Mouse (Mus musculus) hematopoietic stem cell, adult 5-6 weeks (primary cell): ENCODE measurements around the gene Ubr7. TPM values are rescaled to one million over a fixed set of nuclear protein-coding genes. Genes with fewer than 3 reads are reported as not detected.

Experiments used
- ATAC-seq, 2 experiments: fragments of 125-278 bp in 1 of 2; replicated peaks in 1 of 2; 2 replicates each; pipeline ENCODE4 v1.8.0; 2016 to 2017; ENCODE audit warnings: inconsistent platforms in 2 of 2, mild to moderate bottlenecking in 2 of 2, moderate number of reproducible peaks in 2 of 2, low read depth in 1 of 2, moderate TSS enrichment in 1 of 2; ENCODE audit not compliant: low FRiP score in 2 of 2, poor library complexity in 2 of 2, severe bottlenecking in 2 of 2, insufficient read depth in 1 of 2, low TSS enrichment in 1 of 2
- total RNA-seq: library from RNA; stranded (forward); fragments of 172-1452, 232-1000 nt; gene quantifications from 2 replicates; pipeline ENCODE4 v1.2.3, GENCODE M21; 2017

The Ubr7 gene
- total RNA-seq, 1 experiment from 2014 or later = 56.6 TPM

- peak; percentile 69 to 81 for ATAC-seq
Observed at GRCm38 (mm10) chr12:102733381-102733780, 24.4 kb upstream of the Ubr7 start.

- no peak for ATAC-seq
Observed at GRCm38 (mm10) chr12:102739096-102739495, 18.7 kb upstream of the Ubr7 start.

- ATAC-seq = no peak
Observed at GRCm38 (mm10) chr12:102740285-102740684, 17.5 kb upstream of the Ubr7 start.

GRCm38 (mm10) chr12:102742056-102742455 lies 15.7 kb upstream of the Ubr7 start:
- ATAC-seq = no peak

- peak; percentile 29 to 34; a peak in 3 of 4 replicates for ATAC-seq
Observed at GRCm38 (mm10) chr12:102743036-102743588, 14.7 kb upstream of the Ubr7 start.

- peak; percentile 91 to 94 for ATAC-seq
Observed at GRCm38 (mm10) chr12:102743589-102744574, 13.9 kb upstream of the Ubr7 start, which contains the start of the genes Moap1 and Tmem251. TSS of gene Moap1 (minus strand) at chr12:102743661. TSS of gene Tmem251 (plus strand) at chr12:102743762.

GRCm38 (mm10) chr12:102744839-102745238 lies 12.9 kb upstream of the Ubr7 start:
- ATAC-seq = peak; percentile 68 to 70

GRCm38 (mm10) chr12:102748256-102748655 lies 9.5 kb upstream of the Ubr7 start:
- ATAC-seq = no peak

GRCm38 (mm10) chr12:102756304-102756703 lies 1.5 kb upstream of the Ubr7 start:
- ATAC-seq = no peak

- ATAC-seq = peak in 1 of 2 experiments; percentile 47; a peak in 1 of 4 replicates
Observed at GRCm38 (mm10) chr12:102757055-102757688, 595 bp upstream of the Ubr7 start.

- ATAC-seq = no peak
Observed at GRCm38 (mm10) chr12:102758403-102758756, 613 bp downstream of the Ubr7 start, which contains the start of gene Gm20604. TSS of gene Gm20604 (minus strand) at chr12:102758672.

GRCm38 (mm10) chr12:102758936-102759335 lies 1.2 kb downstream of the Ubr7 start:
- no peak for ATAC-seq

- no peak for ATAC-seq
Observed at GRCm38 (mm10) chr12:102761668-102762067, 3.9 kb downstream of the Ubr7 start.

- ATAC-seq = no peak
Observed at GRCm38 (mm10) chr12:102763696-102764095, 5.9 kb downstream of the Ubr7 start.

GRCm38 (mm10) chr12:102769000-102769399 lies 11.2 kb downstream of the Ubr7 start:
- ATAC-seq = no peak

GRCm38 (mm10) chr12:102771601-102772000 lies 13.8 kb downstream of the Ubr7 start:
- ATAC-seq = no peak

- no peak for ATAC-seq
Observed at GRCm38 (mm10) chr12:102772676-102773075, 14.9 kb downstream of the Ubr7 start.

- no peak for ATAC-seq
Observed at GRCm38 (mm10) chr12:102776035-102776434, 18.3 kb downstream of the Ubr7 start.
